Mouse (Mus musculus) forebrain, embryonic 10.5 days (tissue): ENCODE data around the gene Eps15. TPM values are rescaled to one million over a fixed set of nuclear protein-coding genes. Genes with fewer than 3 reads are reported as not detected.

Source experiments
- DNase-seq: peaks from one replicate; pipeline ENCODE4 v3.0.0-alpha.2; 2017; ENCODE audit warnings: low spot score; ENCODE audit errors: extremely low spot score
- H3K27ac ChIP-seq: fragments of 300-500 bp; sonication (generic); 2 replicates; pipeline ENCODE4 v1.5.1; 2016; ENCODE audit warnings: mild to moderate bottlenecking
- H3K27me3 ChIP-seq: fragments of 300-500 bp; sonication (generic); 2 replicates; pipeline ENCODE4 v1.6.1; 2016; ENCODE audit warnings: mild to moderate bottlenecking; ENCODE audit not compliant: poor library complexity, severe bottlenecking
- H3K36me3 ChIP-seq: fragments of 300-500 bp; sonication (generic); replicated peaks from 2 replicates; pipeline ENCODE4 v1.6.1; 2016; ENCODE audit warnings: mild to moderate bottlenecking, moderate library complexity
- H3K4me1 ChIP-seq: fragments of 300-500 bp; sonication (generic); 2 replicates; pipeline ENCODE4 v1.6.1; 2016
- H3K4me3 ChIP-seq: fragments of 300-500 bp; sonication (generic); 2 replicates; pipeline ENCODE4 v1.5.1; 2016; ENCODE audit warnings: mild to moderate bottlenecking, moderate library complexity
- H3K9me3 ChIP-seq: fragments of 300-500 bp; sonication (generic); 2 replicates; pipeline ENCODE4 v1.6.1; 2016; ENCODE audit warnings: mild to moderate bottlenecking, moderate library complexity
- WGBS: fragments of 180-500 bp; shearing (Covaris S2); methylation state at CpG from one replicate; pipeline ENCODE4 v1.1.7; 2016; 5-methylcytosine and 5-hydroxymethylcytosine counted together
- polyA plus RNA-seq: library from polyadenylated mRNA; unstranded; fragments of >200 nt; fragmentation: Nextera tagmentation; extraction: Ambion mirVana; gene quantifications from 2 replicates; pipeline ENCODE4 v1.2.1, GENCODE M21; 2016

Eps15 gene
- polyA plus RNA-seq, 1 experiment from 2014 or later, result 32.8 TPM

- no peak for DNase-seq
- Histone ChIP-seq H3K4me1 (peaks cover 32% of the 10 kb centered on the region), H3K4me3 (no peak overlapping the region), H3K36me3 (no peaks in the 10 kb centered on the region), H3K27me3 (no peaks in the 10 kb centered on the region), H3K27ac (peak overlapping the region; percentile 70), H3K9me3 (no peaks in the 10 kb centered on the region)
- WGBS, result 78% methylated on average over 16 of the region's 16 CpGs
These were observed 152.8 kb downstream of the Eps15 start for GRCm38 (mm10) chr4:109432668-109433375.

GRCm38 (mm10) chr4:109433641-109434040 is 153.6 kb downstream of the Eps15 start:
- Histone ChIP-seq H3K27ac (no peak overlapping the region), H3K9me3 (no peaks in the 10 kb centered on the region), H3K4me3 (no peak overlapping the region), H3K36me3 (no peaks in the 10 kb centered on the region), H3K4me1 (peaks cover 32% of the 10 kb centered on the region), H3K27me3 (no peaks in the 10 kb centered on the region)
- no peak for DNase-seq
- WGBS, result 86% methylated on average over 6 of the region's 6 CpGs

- 97% methylated on average over 1 of the region's 1 CpGs for WGBS
- H3K27ac ChIP-seq, result no peak overlapping the region
These were observed 154.2 kb downstream of the Eps15 start for GRCm38 (mm10) chr4:109434256-109434655.

More at GRCm38 (mm10) chr4:109434256-109434655, 154.2 kb downstream of the Eps15 start:
- H3K27me3 ChIP-seq, result no peaks in the 10 kb centered on the region
- no peak overlapping the region for H3K4me3 ChIP-seq
- no peaks in the 10 kb centered on the region for H3K9me3 ChIP-seq
- H3K36me3 ChIP-seq, result no peaks in the 10 kb centered on the region
- peaks cover 32% of the 10 kb centered on the region for H3K4me1 ChIP-seq
- DNase-seq, result no peak

Other genes with a start within 250 kb of the Eps15 start
- gene Osbpl9, start 78.0 kb upstream of the Eps15 start, polyA plus RNA-seq, result 53.1 and 59.6 TPM in 2 replicates
- 0.10 TPM in 1 of 2 replicates, not detected in the other for gene Calr4, start 45.8 kb upstream of the Eps15 start, polyA plus RNA-seq
- gene Ttc39a, start 126.4 kb downstream of the Eps15 start, polyA plus RNA-seq, result 4.2 and 4.9 TPM in 2 replicates
- 20.6 and 21.0 TPM in 2 replicates for gene Rnf11, start 204.5 kb downstream of the Eps15 start, polyA plus RNA-seq